Mouse (Mus musculus) kidney, embryonic 14.5 days (tissue): ENCODE measurements around the gene C3. TPM values are rescaled to one million over a fixed set of nuclear protein-coding genes. Genes with fewer than 3 reads are reported as not detected.

Experiments
- ATAC-seq: fragments of 200-750 bp; cut with Nextera tagmentation; 2 replicates; pipeline ENCODE4 v1.8.0; 2017; ENCODE audit warnings: moderate number of reproducible peaks, mild to moderate bottlenecking, moderate TSS enrichment, moderate library complexity; ENCODE audit not compliant: low FRiP score, low TSS enrichment
- H3K27ac ChIP-seq: fragments of 300-500 bp; sonication (generic); 2 replicates; pipeline ENCODE4 v1.5.1; 2014; ENCODE audit warnings: low read depth, mild to moderate bottlenecking, low read length, moderate library complexity, mixed read lengths
- H3K27me3 ChIP-seq: fragments of 300-500 bp; sonication (generic); 2 replicates; pipeline ENCODE4 v1.6.1; 2014; ENCODE audit warnings: mild to moderate bottlenecking, low read length; ENCODE audit not compliant: control insufficient read depth, insufficient read depth
- H3K36me3 ChIP-seq: fragments of 300-500 bp; sonication (generic); 2 replicates; pipeline ENCODE4 v1.6.1; 2014; ENCODE audit warnings: low read length, mixed read lengths; ENCODE audit not compliant: control insufficient read depth, insufficient read depth
- H3K4me1 ChIP-seq: fragments of 300-500 bp; sonication (generic); 2 replicates; pipeline ENCODE4 v1.6.1; 2014; ENCODE audit warnings: low read length, mixed read lengths; ENCODE audit not compliant: control insufficient read depth, insufficient read depth
- H3K4me2 ChIP-seq: fragments of 300-500 bp; sonication (generic); replicated peaks from 2 replicates; pipeline ENCODE4 v1.6.1; 2014; ENCODE audit warnings: low read depth, mild to moderate bottlenecking, low read length
- H3K4me3 ChIP-seq: fragments of 300-500 bp; sonication (generic); 2 replicates; pipeline ENCODE4 v1.5.1; 2014; ENCODE audit warnings: mild to moderate bottlenecking, low read length
- H3K9ac ChIP-seq: fragments of 300-500 bp; sonication (generic); 2 replicates; pipeline ENCODE4 v1.6.1; 2014; ENCODE audit warnings: low read depth, mild to moderate bottlenecking, low read length, moderate library complexity
- H3K9me3 ChIP-seq: fragments of 300-500 bp; sonication (generic); 2 replicates; pipeline ENCODE4 v1.6.1; 2016; ENCODE audit warnings: low read length; ENCODE audit not compliant: control insufficient read depth
- WGBS: fragments of 180-500 bp; shearing (Covaris S2); extraction: QIAGEN DNeasy Blood & Tissue Kit; methylation state at CpG from one replicate; pipeline ENCODE4 v1.1.7; 2014; 5-methylcytosine and 5-hydroxymethylcytosine counted together
- polyA plus RNA-seq: library from polyadenylated mRNA; unstranded; fragments of >200 nt; fragmentation: Nextera tagmentation; extraction: Ambion mirVana; gene quantifications from 2 replicates; pipeline ENCODE4 v1.2.1, GENCODE M21; 2014

C3 gene
- polyA plus RNA-seq, 1 experiment from 2014 or later: 1.2 TPM

- Histone ChIP-seq H3K4me1 (no peaks in the 10 kb centered on the region), H3K36me3 (peaks cover 82% of the 10 kb centered on the region), H3K27me3 (no peaks in the 10 kb centered on the region), H3K4me3 (no peak overlapping the region), H3K4me2 (no peak overlapping the region), H3K9ac (no peak overlapping the region), H3K27ac (no peak overlapping the region), H3K9me3 (no peaks in the 10 kb centered on the region)
- 96% methylated on average over 22 of the region's 22 CpGs for WGBS
- ATAC-seq: no peak
Observed at GRCm38 (mm10) chr17:57256921-57257485, 29.1 kb upstream of the C3 start.

GRCm38 (mm10) chr17:57255354-57255753 is 27.4 kb upstream of the C3 start:
- no peak overlapping the region for H3K4me3 ChIP-seq
- H3K4me1 ChIP-seq: peaks cover 7% of the 10 kb centered on the region; the same call in 1 of the 2 replicates
- H3K36me3 ChIP-seq: peaks cover 65% of the 10 kb centered on the region
- no peak overlapping the region for H3K9ac ChIP-seq
- H3K4me2 ChIP-seq: no peak overlapping the region
- no peak for ATAC-seq
- H3K27me3 ChIP-seq: no peaks in the 10 kb centered on the region
- 94% methylated on average over 14 of the region's 14 CpGs for WGBS
- no peak overlapping the region for H3K27ac ChIP-seq
- H3K9me3 ChIP-seq: no peaks in the 10 kb centered on the region

- WGBS: 83% methylated on average over 6 of the region's 6 CpGs
- peaks cover 45% of the 10 kb centered on the region for H3K36me3 ChIP-seq
Observed at GRCm38 (mm10) chr17:57253306-57253705, 25.4 kb upstream of the C3 start.

GRCm38 (mm10) chr17:57251431-57251830 is 23.5 kb upstream of the C3 start:
- Histone ChIP-seq H3K4me2 (no peak overlapping the region), H3K36me3 (peaks cover 33% of the 10 kb centered on the region), H3K27me3 (no peaks in the 10 kb centered on the region), H3K27ac (no peak overlapping the region), H3K9ac (no peak overlapping the region), H3K4me3 (no peak overlapping the region; the same call in 1 of the 2 replicates), H3K9me3 (no peaks in the 10 kb centered on the region), H3K4me1 (peaks cover 17% of the 10 kb centered on the region; the same call in 1 of the 2 replicates)
- ATAC-seq: no peak
- 94% methylated on average over 3 of the region's 3 CpGs for WGBS

More at GRCm38 (mm10) chr17:57253306-57253705, 25.4 kb upstream of the C3 start:
- no peak overlapping the region for H3K9ac ChIP-seq
- no peaks in the 10 kb centered on the region for H3K9me3 ChIP-seq
- H3K27ac ChIP-seq: no peak overlapping the region
- peaks cover 13% of the 10 kb centered on the region; the same call in 1 of the 2 replicates for H3K4me1 ChIP-seq
- H3K27me3 ChIP-seq: no peaks in the 10 kb centered on the region
- no peak for ATAC-seq
- H3K4me3 ChIP-seq: no peak overlapping the region
- no peak overlapping the region for H3K4me2 ChIP-seq

- no peaks in the 10 kb centered on the region for H3K27me3 ChIP-seq
- peaks cover 27% of the 10 kb centered on the region for H3K36me3 ChIP-seq
- no peak for ATAC-seq
- peak overlapping the region; percentile 73 for H3K4me3 ChIP-seq
- H3K4me1 ChIP-seq: peaks cover 21% of the 10 kb centered on the region; the same call in 1 of the 2 replicates
- H3K4me2 ChIP-seq: peak overlapping the region; percentile 89
- peak overlapping the region; percentile 68 for H3K9ac ChIP-seq
- H3K27ac ChIP-seq: peak overlapping the region; percentile 42; the same call in 1 of the 2 replicates
- no peaks in the 10 kb centered on the region for H3K9me3 ChIP-seq
- 2% methylated on average over 33 of the region's 33 CpGs for WGBS
Observed at GRCm38 (mm10) chr17:57250461-57251160, 22.7 kb upstream of the C3 start.

- Histone ChIP-seq H3K9me3 (no peaks in the 10 kb centered on the region), H3K9ac (peak within 1 kb of the TSS; percentile 68), H3K27ac (peak within 1 kb of the TSS; percentile 86), H3K36me3 (peaks cover 21% of the 10 kb centered on the region), H3K4me1 (peaks cover 21% of the 10 kb centered on the region; the same call in 1 of the 2 replicates), H3K4me3 (peak within 1 kb of the TSS; percentile 73), H3K27me3 (no peaks in the 10 kb centered on the region), H3K4me2 (peak within 1 kb of the TSS; percentile 89)
- peak; percentile 61 for ATAC-seq
- WGBS: under 1% methylated on average over 49 of the region's 52 CpGs
Observed at GRCm38 (mm10) chr17:57249186-57250181, 21.5 kb upstream of the C3 start, which contains the start of gene Trip10. Trip10 (plus strand) TSS chr17:57249455.

- peak overlapping the region; percentile 89 for H3K4me2 ChIP-seq
- peaks cover 21% of the 10 kb centered on the region; the same call in 1 of the 2 replicates for H3K4me1 ChIP-seq
- ATAC-seq: no peak
- H3K9me3 ChIP-seq: no peaks in the 10 kb centered on the region
- peak overlapping the region; percentile 73 for H3K4me3 ChIP-seq
- peak overlapping the region; percentile 50; the same call in 1 of the 2 replicates for H3K9ac ChIP-seq
- 7% methylated on average over 13 of the region's 13 CpGs for WGBS
- H3K27me3 ChIP-seq: no peaks in the 10 kb centered on the region
- peaks cover 16% of the 10 kb centered on the region for H3K36me3 ChIP-seq
- peak overlapping the region; percentile 86 for H3K27ac ChIP-seq
Observed at GRCm38 (mm10) chr17:57248771-57249170, 20.8 kb upstream of the C3 start.

GRCm38 (mm10) chr17:57248201-57248699 is 20.3 kb upstream of the C3 start, which contains the start of gene Gpr108:
Gpr108 (minus strand) TSS chr17:57248446.
- no peaks in the 10 kb centered on the region for H3K27me3 ChIP-seq
- peak; percentile 63 for ATAC-seq
- H3K9ac ChIP-seq: peak within 1 kb of the TSS; percentile 78
- peak within 1 kb of the TSS; percentile 89 for H3K4me2 ChIP-seq
- peaks cover 21% of the 10 kb centered on the region; the same call in 1 of the 2 replicates for H3K4me1 ChIP-seq
- H3K4me3 ChIP-seq: peak within 1 kb of the TSS; percentile 73
- peak within 1 kb of the TSS; percentile 86 for H3K27ac ChIP-seq
- no peaks in the 10 kb centered on the region for H3K9me3 ChIP-seq
- under 1% methylated on average over 12 of the region's 12 CpGs for WGBS
- H3K36me3 ChIP-seq: peaks cover 11% of the 10 kb centered on the region; the same call in 1 of the 2 replicates
